Mouse (Mus musculus) lung, postnatal 0 days (tissue): Measurements from ENCODE around the gene Osbpl9.

Experiments
- CTCF ChIP-seq: IDR thresholded peaks from 2 replicates; pipeline ENCODE4 v1.5.1; 2016; ENCODE audit warnings: antibody characterized with exemption, mild to moderate bottlenecking
- EP300 ChIP-seq: IDR thresholded peaks from 2 replicates; pipeline ENCODE4 v1.6.1; 2016; ENCODE audit warnings: antibody characterized with exemption, mild to moderate bottlenecking, control low read depth

DNA sequence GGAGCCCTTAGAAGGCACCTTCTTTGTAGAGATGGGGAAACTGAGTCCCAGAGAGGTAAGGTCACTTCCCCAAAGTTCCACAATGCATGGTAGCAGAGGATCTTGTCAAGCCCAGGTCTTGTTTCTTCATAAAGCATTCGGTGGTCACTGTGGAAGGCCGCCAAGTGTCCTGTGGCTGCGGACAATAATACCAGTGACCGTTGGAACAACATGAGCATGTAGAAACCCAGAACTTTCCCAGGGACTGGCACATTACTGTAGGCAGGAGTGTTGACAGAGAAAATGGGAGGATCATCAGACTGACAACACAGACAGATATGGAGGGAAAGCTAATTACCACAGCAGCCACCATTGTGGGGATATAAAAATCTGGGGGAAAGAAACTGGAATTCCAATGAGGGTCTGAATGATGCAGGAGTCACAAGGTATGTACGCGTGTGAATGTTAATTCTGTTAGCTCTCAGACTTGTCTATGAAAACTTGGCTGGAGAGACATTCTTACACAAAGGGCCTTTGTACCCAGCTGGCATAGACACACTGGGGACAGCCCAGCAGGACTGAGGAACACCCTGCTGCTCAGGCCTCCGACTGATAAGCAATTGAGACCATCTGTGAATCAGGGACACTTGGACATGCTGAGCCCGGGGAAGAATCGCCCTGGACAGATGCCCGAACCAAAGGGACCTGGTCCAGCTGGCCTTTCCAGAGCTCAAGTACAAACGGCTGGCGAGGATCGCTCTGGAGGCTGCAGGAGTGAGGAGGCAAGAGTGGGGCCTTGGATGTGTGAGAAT is 22.9 kb upstream of the Osbpl9 start:
- no peak for TF ChIP-seq CTCF
- no peak for TF ChIP-seq EP300
